Mouse (Mus musculus) kidney, adult 9 months (tissue): ENCODE results near the gene Fkbp15.

ENCODE experiments used
- DNase-seq: peaks from one replicate; pipeline ENCODE4 v3.0.0; 2022

Gene Fkbp15

GRCm38 (mm10) chr4:62360088-62360804 is at the start of gene Fkbp15, which contains the start of gene Slc31a1:
Gene Fkbp15, minus strand, starts transcription at chr4:62360548.
Gene Slc31a1, plus strand, starts transcription at chr4:62360727.
- DNase-seq: peak; percentile 98

GRCm38 (mm10) chr4:62409615-62410014 is 49.3 kb upstream of the Fkbp15 start:
- DNase-seq: no peak

DNA sequence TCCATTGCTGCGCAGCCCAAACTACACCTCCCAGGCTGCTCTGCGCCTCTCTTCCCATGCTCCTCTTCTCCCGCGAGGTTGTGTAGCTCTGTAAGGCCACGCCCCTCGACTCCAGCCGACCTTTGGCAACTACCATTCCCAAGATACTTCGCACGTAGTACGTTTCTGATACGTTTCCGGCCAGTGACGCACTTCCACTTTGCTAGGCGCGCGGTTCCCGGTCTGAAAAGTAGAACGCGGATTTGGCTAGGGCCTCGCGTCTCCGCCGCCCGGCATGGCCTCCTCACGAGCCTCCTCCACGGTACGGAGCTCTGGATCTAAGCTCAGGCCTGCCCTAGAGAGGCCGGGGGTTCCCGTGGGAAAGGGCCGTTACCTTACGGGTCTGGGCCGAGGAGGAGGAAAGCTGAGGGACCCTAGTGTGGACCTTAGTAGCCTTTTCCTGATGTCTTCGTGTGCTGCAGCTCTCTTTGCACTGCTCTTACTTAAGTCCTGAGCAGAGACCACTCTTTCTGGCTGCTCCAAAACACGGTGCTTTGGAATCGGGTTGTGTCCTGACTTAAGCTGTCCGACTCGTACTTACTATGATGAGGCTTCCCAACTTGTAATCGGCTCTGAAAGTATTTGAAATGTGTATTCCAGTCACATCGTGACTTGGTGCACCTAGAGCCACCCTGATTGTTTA is 48.4 kb upstream of the Fkbp15 start, which contains the start of the genes Cdc26 and Prpf4:
Gene Cdc26, minus strand, starts transcription at position 42 of the 682 bp plus-strand sequence.
Gene Prpf4, plus strand, starts transcription at position 197 of the 682 bp plus-strand sequence.
- peak; percentile 99 for DNase-seq

GRCm38 (mm10) chr4:62407730-62408582 is 47.6 kb upstream of the Fkbp15 start:
- DNase-seq: peak; percentile 76

DNA sequence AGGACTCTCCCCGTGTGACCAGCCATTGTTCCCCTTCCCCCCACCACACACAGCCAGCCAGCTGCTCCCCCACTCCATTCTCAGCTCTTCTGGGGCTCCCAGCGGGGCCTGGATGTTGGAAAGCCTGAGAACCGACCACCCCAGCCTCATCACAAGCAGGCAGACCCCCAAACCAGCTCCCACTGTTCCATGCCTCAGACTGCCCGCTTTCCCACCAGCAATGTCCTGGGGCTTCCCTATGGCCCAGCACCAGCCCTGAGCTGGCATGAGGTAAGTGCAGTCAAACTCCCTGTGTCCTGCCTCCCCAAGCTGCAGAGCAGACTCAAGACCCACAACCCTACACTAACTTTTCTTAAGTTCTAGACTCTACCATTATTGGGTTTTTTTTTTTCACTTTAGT is 45.8 kb upstream of the Fkbp15 start:
- DNase-seq: no peak

DNA sequence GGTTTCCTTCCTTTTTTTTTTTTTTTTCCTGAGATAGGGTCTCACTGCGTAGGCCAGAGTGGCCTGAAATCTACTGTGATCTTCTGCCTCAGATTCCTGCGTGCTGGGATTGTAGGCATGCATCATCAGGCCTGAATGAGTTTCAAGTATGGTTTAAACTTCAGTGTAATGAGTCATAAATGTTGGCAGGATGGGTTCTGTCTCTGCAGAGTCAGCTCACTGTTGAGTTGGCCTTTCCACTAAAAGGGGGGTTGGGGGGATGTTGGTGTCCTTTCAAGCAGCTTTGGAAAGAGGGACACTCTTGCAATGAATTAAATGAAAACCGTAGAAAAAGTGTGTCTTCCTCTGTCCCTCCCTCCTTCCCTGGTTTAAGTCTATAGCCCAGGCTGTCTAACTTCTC is 38.6 kb upstream of the Fkbp15 start:
- no peak for DNase-seq

DNA sequence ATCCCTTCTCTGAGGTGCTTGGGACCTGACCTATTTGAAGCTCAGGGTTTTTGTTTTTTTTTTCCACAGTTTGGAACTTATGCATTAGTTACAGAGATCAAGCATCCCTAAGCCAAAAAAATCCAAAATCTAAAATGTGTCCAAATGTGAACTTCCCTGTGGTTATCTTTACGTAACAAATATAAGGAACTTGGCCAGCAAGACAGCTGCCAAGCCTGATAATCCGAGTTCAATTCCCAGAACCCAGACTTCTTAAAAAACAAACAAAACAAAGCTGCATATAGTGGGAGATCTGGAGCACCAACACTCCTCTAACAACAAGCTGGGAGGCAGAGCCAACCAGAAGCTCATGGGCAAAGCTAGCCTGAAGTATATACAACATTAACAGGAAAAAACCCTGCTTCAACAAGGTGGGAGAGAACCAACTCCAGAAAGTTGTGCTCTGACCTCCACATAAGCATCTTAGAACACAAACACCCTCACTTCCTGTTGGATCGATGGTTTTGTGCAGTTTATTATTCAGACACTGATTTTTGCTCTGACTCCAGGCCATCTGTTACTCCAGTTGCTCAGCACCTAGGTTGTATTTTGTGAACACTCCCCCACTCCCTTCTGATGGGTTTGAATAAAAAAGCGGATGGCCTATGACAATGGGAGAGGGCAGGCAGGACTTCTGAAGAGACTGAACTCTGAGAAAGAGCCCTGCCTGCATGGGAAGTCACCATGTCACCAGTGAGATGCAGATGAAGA is 37.4 kb upstream of the Fkbp15 start:
- DNase-seq: no peak

DNA sequence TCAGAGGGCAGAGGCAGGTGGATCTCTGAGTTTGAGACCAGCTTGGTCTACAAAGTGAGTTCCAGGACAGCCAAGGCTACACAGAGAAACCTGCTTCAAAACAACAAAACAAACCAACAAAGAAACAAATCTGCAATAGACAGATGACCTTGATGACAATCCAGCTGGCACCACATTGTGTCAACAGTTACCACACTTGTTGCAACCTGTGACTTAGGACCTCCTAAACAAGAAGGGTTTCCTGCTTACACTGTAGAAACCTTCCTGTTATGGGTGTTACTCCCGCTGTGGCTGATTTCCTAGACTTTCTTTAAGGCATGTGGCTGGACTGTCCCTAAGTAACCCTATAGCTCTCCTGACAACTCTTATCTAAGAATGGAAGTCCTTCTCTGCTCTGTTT is 35.5 kb upstream of the Fkbp15 start:
- no peak for DNase-seq

DNA sequence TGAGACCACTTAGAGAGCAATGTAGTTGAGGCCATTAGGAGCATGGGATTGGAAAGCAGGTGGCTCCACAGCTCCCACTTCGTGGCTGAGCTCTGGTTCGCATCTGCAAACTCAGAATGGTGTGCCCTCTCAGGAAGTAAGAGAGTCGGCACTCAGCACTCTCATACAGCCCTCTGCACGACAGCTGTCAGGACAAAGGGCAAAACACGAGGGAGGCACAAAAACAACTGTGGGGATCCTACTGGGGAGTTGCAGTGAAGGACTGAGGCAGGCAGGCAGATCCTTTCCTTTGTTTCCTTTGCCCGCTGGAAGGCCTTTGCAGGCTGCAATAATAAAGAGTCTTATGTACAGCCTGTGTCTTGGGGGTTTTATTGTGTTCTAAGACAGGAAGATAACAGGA is 33.1 kb upstream of the Fkbp15 start:
- peak; percentile 31 for DNase-seq

- DNase-seq: no peak
Observed at GRCm38 (mm10) chr4:62391892-62392291, 31.5 kb upstream of the Fkbp15 start.

DNA sequence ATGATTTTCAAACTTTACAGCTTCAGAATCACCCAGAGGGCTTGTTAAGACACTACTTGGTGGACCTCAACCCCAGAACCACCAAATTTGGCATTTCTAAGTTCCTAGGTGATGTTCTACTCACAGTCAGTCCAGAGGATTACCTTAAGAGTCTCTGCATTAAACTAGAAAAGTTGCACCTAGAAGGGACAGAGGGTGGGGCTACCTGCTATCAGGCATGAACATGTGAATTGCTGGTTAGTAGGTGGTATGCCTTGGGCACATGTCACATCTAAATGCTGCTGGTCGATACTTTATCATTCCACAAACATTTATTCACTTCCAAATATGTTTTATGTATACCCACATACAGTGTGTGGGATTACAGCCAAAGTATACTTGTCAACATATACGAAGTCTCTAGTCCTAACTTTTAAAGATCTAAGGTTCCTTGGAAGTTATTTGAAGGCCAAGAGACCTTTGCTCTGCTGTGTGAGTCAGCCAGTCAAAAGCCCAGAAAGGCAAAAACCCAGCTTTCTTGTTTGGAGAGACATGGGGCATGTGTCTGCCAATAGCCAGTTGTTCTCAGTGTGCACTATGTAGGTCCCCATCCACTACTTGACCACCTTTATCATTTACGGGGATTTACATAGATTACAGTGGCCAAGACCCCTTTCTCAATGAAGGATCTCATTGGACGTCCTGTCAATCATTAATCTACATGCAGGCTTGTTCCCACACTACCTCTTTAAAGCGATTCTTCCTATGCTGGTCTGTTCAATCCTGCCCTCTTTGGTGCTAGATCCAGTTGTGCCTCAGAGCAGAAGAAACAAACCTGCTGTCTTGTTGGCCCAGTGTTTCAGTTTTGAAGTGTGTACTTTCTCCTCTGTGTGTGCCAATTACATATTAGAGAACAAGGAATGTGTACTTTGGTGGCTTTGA is 29.5 kb upstream of the Fkbp15 start:
- DNase-seq: peak; percentile 59

DNA sequence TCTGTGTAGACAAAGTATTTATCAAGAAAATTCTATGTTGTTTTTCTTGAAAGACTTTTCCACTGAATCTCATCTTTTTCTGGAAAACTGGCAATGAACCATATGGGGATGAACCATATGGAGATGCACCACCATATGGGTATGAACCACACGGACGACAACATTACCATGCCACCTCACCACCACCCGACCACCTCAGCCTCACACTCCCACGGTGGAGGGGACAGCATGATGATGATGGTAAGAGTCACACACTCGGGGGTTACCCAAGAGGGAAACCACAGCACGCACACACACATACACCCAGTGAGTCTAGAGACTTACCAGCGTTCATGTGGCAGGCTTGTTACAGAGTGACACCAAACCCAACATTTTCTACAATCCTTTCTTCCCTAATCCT is 25.1 kb upstream of the Fkbp15 start:
- no peak for DNase-seq

GRCm38 (mm10) chr4:62384159-62384558 is 23.8 kb upstream of the Fkbp15 start:
- no peak for DNase-seq

GRCm38 (mm10) chr4:62383752-62384151 is 23.4 kb upstream of the Fkbp15 start:
- DNase-seq: no peak

- no peak for DNase-seq
Observed at GRCm38 (mm10) chr4:62383207-62383606, 22.9 kb upstream of the Fkbp15 start.

DNA sequence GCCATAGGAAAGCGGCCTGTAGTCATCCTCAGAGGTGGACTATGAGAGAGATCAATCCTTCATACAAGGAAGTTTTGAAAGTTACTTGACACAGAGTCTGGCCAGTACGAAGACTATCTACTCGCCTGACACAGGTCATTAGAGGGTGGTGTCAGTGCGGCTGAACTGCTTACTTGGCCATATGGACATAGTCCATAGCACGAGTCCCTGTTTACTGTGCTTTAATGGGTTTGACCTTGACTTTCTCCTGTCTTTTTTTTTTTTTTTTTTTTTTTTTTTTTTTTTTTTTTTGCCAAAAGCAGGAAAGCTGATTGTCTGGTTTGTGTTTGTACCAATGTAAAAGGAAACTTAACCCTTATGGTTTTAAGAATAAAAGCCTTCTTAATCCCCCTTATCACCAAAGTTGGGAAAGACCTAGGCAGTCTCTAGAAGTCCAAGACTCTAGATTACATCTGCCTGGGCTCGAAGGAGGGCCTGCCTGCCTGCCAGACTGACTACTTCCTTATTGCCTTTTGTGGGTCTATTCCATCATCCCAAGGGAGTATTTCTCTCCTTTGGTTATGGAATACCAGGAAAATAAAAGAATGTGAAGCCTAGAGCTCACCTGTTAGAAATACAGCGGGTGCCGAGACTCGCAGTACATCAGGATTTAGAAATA is 19.5 kb upstream of the Fkbp15 start:
- no peak for DNase-seq

DNA sequence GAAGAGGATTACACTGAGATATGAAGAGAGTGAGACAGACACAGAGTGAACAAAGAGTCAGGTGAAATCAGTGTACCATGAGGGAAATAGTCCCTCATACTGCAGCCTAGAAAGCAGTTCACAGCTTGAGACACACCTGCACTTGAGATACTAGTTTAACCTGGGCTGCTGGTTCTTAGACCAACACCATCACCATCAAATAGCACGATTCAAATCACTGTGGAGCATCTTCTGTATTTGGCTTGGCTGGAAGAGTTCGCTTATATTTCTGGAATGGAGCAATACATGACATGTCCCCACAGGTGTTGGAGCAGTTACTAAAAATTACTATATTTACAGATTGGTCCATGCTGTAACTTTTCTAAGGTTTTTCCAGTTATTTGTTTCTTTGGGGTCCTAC is 15.8 kb upstream of the Fkbp15 start:
- DNase-seq: no peak

DNA sequence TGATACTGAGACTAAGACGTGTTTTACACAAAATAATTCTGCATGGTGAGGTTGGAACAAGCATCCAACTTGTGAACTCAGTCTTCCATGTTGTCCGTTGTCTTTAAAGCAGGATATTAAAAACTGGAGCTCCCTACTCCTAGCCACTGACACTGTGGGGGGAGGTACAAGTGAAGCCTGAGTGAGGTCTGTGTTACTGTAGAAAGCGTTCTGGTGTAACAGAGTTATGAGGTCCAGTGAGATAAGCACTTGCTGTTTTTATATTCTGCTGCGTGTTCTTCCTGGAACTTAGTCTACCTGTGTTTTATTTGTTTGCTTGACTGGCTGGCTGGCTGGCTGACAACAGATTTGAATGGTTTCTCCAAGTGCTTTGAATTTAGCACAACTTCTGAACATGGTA is 14.0 kb upstream of the Fkbp15 start:
- peak; percentile 32 for DNase-seq

- DNase-seq: peak; percentile 35
Observed at GRCm38 (mm10) chr4:62373668-62374067, 13.3 kb upstream of the Fkbp15 start.

DNA sequence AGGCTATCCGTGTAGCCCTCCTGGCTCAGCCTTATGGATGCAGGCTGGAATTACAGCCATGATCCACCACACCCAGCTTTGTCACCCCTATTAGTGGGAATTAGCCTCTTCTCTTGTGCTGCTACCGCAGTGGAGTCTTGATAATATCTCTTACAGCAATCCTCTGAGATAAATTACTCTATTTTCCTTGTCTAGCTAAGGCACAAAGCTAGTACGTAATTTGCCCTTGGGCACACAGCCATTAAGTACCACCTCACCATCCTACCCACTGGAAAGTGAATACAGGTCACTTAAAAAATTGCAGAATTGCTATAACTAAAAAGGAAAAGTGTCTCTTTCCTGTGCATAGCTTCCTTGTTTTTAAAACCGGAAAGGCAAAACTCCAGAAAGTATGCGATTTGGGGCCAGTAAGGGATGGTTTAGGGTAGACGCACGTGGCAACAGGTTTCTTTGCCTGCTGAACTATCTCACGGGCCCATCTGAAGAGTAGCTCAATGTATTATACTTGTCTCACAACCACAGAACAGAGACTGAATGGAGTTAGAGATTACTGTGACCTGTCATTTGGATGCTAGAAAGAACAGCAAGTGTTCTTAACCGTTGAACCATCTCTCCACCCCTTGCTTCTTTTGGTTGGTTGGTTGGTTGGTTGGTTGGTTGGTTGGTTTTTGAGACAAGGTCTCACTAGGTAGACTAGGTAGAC is 12.6 kb upstream of the Fkbp15 start:
- no peak for DNase-seq
